Mouse (Mus musculus) neural tube, embryonic 12.5 days (tissue): ENCODE measurements around the gene Slc35a5. TPM values are rescaled to one million over a fixed set of nuclear protein-coding genes. Genes with fewer than 3 reads are reported as not detected.

Experiments used
- polyA plus RNA-seq: library from polyadenylated mRNA; unstranded; fragments of >200 nt; fragmentation: Nextera tagmentation; extraction: Ambion mirVana; gene quantifications from 2 replicates; pipeline ENCODE4 v1.2.1, GENCODE M21; 2016

Gene Slc35a5
- polyA plus RNA-seq, 1 experiment from 2014 or later: 26.3 TPM

Other genes with a start within 250 kb of the Slc35a5 start
- gene Cd200r3, start 215.0 kb downstream of the Slc35a5 start, polyA plus RNA-seq: not detected in 2 replicates
- gene Ccdc80, start 65.3 kb downstream of the Slc35a5 start, polyA plus RNA-seq: 18.2 and 21.7 TPM in 2 replicates
- gene Atg3, start 79 bp upstream of the Slc35a5 start, polyA plus RNA-seq: 49.9 and 54.8 TPM in 2 replicates
- 0.15 and 0.16 TPM in 2 replicates for gene Btla, start 65.6 kb upstream of the Slc35a5 start, polyA plus RNA-seq